Mouse (Mus musculus) mammary gland, adult 2 months (tissue): Measurements from ENCODE around the gene Skp2. TPM values are rescaled to one million over a fixed set of nuclear protein-coding genes. Genes with fewer than 3 reads are reported as not detected.

ENCODE experiments used
- polyA plus RNA-seq: library from polyadenylated mRNA; depleted of rRNA; stranded (reverse); fragments of >200 nt; gene quantifications from 2 replicates; pipeline ENCODE4 v1.2.3, GENCODE M21; 2012; ENCODE audit warnings: low replicate concordance; rRNA removed

Skp2 gene
- polyA plus RNA-seq, result 0.59 and 1.2 TPM in 2 replicates

DNA sequence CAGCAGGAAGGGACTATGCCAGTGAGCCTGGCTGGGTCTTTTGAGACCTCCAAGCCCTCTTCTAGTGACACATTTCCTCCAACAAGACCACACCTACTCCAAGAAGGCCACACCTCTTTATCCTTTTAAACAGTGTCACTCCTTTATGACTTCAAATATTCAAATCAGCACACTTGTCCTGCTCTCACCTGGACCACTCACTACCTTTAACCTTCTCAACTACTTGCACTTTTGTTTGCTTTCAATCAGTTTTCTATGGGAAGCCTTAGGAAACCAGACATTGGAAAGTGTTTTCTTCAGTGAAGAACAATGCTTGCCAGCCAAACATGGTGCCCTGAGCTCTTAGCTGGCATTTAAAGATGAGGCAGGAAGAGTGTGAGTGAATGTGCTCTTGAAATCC lies at the start of gene Skp2:
Skp2 (minus strand) TSS at position 101 of the 400 bp plus-strand sequence.

DNA sequence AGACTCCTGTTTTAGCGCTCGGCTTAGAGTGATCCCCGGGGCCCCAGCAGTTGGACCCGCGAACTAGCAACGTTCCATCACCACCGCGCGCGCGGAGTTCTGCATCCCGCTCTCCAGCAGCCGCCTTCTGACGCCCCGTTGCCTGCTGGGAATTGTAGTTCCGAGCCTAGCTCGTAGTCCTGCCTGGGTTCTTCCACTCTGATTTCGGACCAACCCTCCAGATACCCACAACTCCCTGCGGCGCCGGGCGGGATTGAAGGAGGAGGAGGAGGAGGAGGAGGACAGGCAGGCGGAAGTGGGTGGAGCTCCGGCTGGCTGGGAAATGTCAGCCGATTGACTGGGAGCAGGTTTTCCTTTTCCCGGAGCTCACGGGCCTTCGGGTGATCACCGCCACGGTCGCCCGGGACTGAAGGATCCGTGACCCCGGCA lies 15.0 kb downstream of the Skp2 start, which contains the start of gene Lmbrd2:
Lmbrd2 (plus strand) TSS at position 299 of the 429 bp plus-strand sequence.

DNA sequence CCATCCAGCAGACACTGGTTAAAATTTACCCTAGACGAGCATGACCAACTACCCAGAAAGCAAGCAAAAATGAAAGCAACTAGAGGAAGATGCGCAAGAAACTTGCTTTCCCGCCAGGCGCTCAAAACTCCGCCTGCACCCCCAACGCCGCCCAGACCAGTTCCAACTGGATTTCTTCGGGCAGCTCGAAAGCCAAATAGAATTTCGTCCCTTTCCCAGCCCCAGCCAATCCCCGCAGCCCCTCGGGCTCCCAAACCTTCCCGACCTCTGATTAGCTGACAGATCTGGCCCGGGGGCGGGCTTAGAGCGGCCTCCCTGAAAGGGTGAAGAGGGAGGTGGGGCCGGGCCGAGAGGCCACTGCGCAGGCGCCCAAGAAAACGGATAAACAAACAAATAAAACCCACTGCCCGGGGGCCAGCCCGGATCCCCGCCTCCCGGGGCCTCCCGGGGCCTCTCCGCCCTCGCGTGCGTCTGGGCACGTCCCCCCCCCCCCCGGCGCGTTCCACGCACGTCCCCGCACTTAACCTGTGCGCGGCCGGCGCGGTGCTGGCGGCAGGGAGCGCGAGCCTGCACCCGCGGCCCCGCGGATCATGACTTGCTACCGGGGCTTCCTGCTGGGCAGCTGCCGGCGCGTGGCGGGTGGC lies 84.2 kb downstream of the Skp2 start, which contains the start of gene Nadk2:
Nadk2 (plus strand) TSS at position 349 of the 644 bp plus-strand sequence.

Other genes with a start within 250 kb of the Skp2 start
- gene Ranbp3l, start 187.5 kb downstream of the Skp2 start, polyA plus RNA-seq, result 0.04 and 0.26 TPM in 2 replicates
- gene Nadk2, start 84.2 kb downstream of the Skp2 start, polyA plus RNA-seq, result 8.1 and 11.0 TPM in 2 replicates
- 6.1 and 19.5 TPM in 2 replicates for gene Lmbrd2, start 14.9 kb downstream of the Skp2 start, polyA plus RNA-seq
- 0.23 TPM in 1 of 2 replicates, not detected in the other for gene Ugt3a1, start 121.5 kb upstream of the Skp2 start, polyA plus RNA-seq
- 0.60 and 1.0 TPM in 2 replicates for gene Ugt3a2, start 180.1 kb upstream of the Skp2 start, polyA plus RNA-seq